Mouse (Mus musculus): ENCODE results near the gene Gm20715. TPM values are rescaled to one million over a fixed set of nuclear protein-coding genes. Genes with fewer than 3 reads are reported as not detected.

Gm20715 gene
- polyA plus RNA-seq, 1 experiment = not detected

- Histone ChIP-seq H3K4me1 (ENCODE audit: control insufficient read depth, insufficient read depth, low read length) (no peaks in the 10 kb centered on the region), H3K4me3 (ENCODE audit: insufficient read depth, low read length) (no peak within 1 kb of the TSS), H3K27ac (ENCODE audit: insufficient read depth, low read length) (no peak within 1 kb of the TSS)
- no peak for TF ChIP-seq POLR2A (IDR thresholded peaks at IDR 0.05; ENCODE audit: low read depth, low read length)
- no peak for TF ChIP-seq CTCF (IDR thresholded peaks at IDR 0.05; ENCODE audit: borderline replicate concordance, insufficient read depth, low read length)
These were observed 76.8 kb downstream of the Gm20715 start, which contains the start of gene Olfr5 for GRCm38 (mm10) chr7:6486841-6487240. Gene Olfr5, minus strand, starts transcription at chr7:6486941.

Other genes starting within 250 kb of the Gm20715 start
- gene Zfp444, start 238.1 kb upstream of the Gm20715 start, polyA plus RNA-seq (2011; ENCODE audit: insufficient read length, low read depth, missing spikeins) = 15.2 and 20.9 TPM in 2 replicates
- not detected in 2 replicates for gene Galp, start 213.2 kb upstream of the Gm20715 start, polyA plus RNA-seq (2011; ENCODE audit: insufficient read length, low read depth, missing spikeins)
- not detected in 2 replicates for gene Zscan5b, start 188.0 kb upstream of the Gm20715 start, polyA plus RNA-seq (2011; ENCODE audit: insufficient read length, low read depth, missing spikeins)
- gene Epp13, start 157.6 kb upstream of the Gm20715 start, polyA plus RNA-seq (2011; ENCODE audit: insufficient read length, low read depth, missing spikeins) = not detected in 2 replicates
- 4.1 TPM in 2 replicates for gene Zfp667, start 123.7 kb upstream of the Gm20715 start, polyA plus RNA-seq (2011; ENCODE audit: insufficient read length, low read depth, missing spikeins)
- gene Zfp583, start 79.0 kb upstream of the Gm20715 start, polyA plus RNA-seq (2011; ENCODE audit: insufficient read length, low read depth, missing spikeins) = 4.7 and 6.2 TPM in 2 replicates
- gene Gm3854, start 66.5 kb upstream of the Gm20715 start, polyA plus RNA-seq (2011; ENCODE audit: insufficient read length, low read depth, missing spikeins) = 0.82 and 1.4 TPM in 2 replicates
- gene Zfp78, start 47.0 kb upstream of the Gm20715 start, polyA plus RNA-seq (2011; ENCODE audit: insufficient read length, low read depth, missing spikeins) = 3.3 and 3.6 TPM in 2 replicates
- gene Zfp28, start 27.0 kb upstream of the Gm20715 start, polyA plus RNA-seq (2011; ENCODE audit: insufficient read length, low read depth, missing spikeins) = 9.3 and 10.5 TPM in 2 replicates
- not detected in 2 replicates for gene Smim17, start 11.6 kb upstream of the Gm20715 start, polyA plus RNA-seq (2011; ENCODE audit: insufficient read length, low read depth, missing spikeins)
- gene Olfr1344, start 28.4 kb downstream of the Gm20715 start, polyA plus RNA-seq (2011; ENCODE audit: insufficient read length, low read depth, missing spikeins) = not detected in 2 replicates
- not detected in 2 replicates for gene Olfr1336, start 45.9 kb downstream of the Gm20715 start, polyA plus RNA-seq (2011; ENCODE audit: insufficient read length, low read depth, missing spikeins)
- gene Olfr1346, start 56.8 kb downstream of the Gm20715 start, polyA plus RNA-seq (2011; ENCODE audit: insufficient read length, low read depth, missing spikeins) = not detected in 2 replicates
- gene Olfr5, start 76.7 kb downstream of the Gm20715 start, polyA plus RNA-seq (2011; ENCODE audit: insufficient read length, low read depth, missing spikeins) = not detected in 2 replicates
- not detected in 2 replicates for gene Olfr1347, start 89.5 kb downstream of the Gm20715 start, polyA plus RNA-seq (2011; ENCODE audit: insufficient read length, low read depth, missing spikeins)
- not detected in 2 replicates for gene Olfr1348, start 98.5 kb downstream of the Gm20715 start, polyA plus RNA-seq (2011; ENCODE audit: insufficient read length, low read depth, missing spikeins)
- gene Olfr1349, start 112.7 kb downstream of the Gm20715 start, polyA plus RNA-seq (2011; ENCODE audit: insufficient read length, low read depth, missing spikeins) = not detected in 2 replicates
- not detected in 2 replicates for gene Olfr1350, start 154.6 kb downstream of the Gm20715 start, polyA plus RNA-seq (2011; ENCODE audit: insufficient read length, low read depth, missing spikeins)